Mouse (Mus musculus) ES-Bruce4 (cell line): Measurements from ENCODE around the gene Tmem127. TPM values are rescaled to one million over a fixed set of nuclear protein-coding genes. Genes with fewer than 3 reads are reported as not detected.

Experiments
- H3K27ac ChIP-seq: 2 replicates; pipeline ENCODE4 v1.5.1; 2012; ENCODE audit warnings: low read length, inconsistent platforms; ENCODE audit not compliant: insufficient read depth
- H3K27me3 ChIP-seq: 2 replicates; pipeline ENCODE4 v1.6.1; 2012; ENCODE audit warnings: mild to moderate bottlenecking, low read length, inconsistent platforms; ENCODE audit not compliant: control insufficient read depth, poor library complexity, insufficient read depth, severe bottlenecking
- H3K36me3 ChIP-seq: 2 replicates; pipeline ENCODE4 v1.6.1; 2012; ENCODE audit warnings: inconsistent platforms, mild to moderate bottlenecking, low read length, moderate library complexity; ENCODE audit not compliant: control insufficient read depth, poor library complexity, insufficient read depth, severe bottlenecking
- H3K4me1 ChIP-seq: one replicate; pipeline ENCODE4 v1.8.1; 2011; ENCODE audit warnings: low read length; ENCODE audit not compliant: control insufficient read depth, insufficient read depth
- H3K4me3 ChIP-seq: 2 replicates; pipeline ENCODE4 v1.5.1; 2011; ENCODE audit warnings: low read depth, mild to moderate bottlenecking, low read length
- H3K9ac ChIP-seq: 2 replicates; pipeline ENCODE4 v1.6.1; 2012; ENCODE audit warnings: low read depth, mild to moderate bottlenecking, inconsistent platforms; ENCODE audit not compliant: poor library complexity, severe bottlenecking
- H3K9me3 ChIP-seq: replicated peaks from 2 replicates; pipeline ENCODE4 v1.6.1; 2012; ENCODE audit warnings: mild to moderate bottlenecking, low read length, inconsistent platforms; ENCODE audit not compliant: control insufficient read depth, poor library complexity, insufficient read depth, severe bottlenecking
- CTCF ChIP-seq: IDR thresholded peaks from one replicate; pipeline ENCODE4 v1.8.1; 2011; ENCODE audit warnings: low read depth, low read length
- EP300 ChIP-seq: IDR thresholded peaks from 2 replicates; pipeline ENCODE4 v1.6.1; 2011; ENCODE audit warnings: low read depth, low read length; ENCODE audit not compliant: insufficient read depth
- POLR2A ChIP-seq: IDR thresholded peaks from one replicate; pipeline ENCODE4 v1.8.1; 2011; ENCODE audit warnings: low read length; ENCODE audit not compliant: insufficient read depth
- polyA plus RNA-seq: library from polyadenylated mRNA; stranded (reverse); fragments of >200 nt; gene quantifications from 2 replicates; pipeline ENCODE4 v1.2.4, GENCODE M21; 2011; ENCODE audit warnings: low read depth; ENCODE audit not compliant: missing spikeins, insufficient read depth, insufficient read length

Tmem127 gene
- polyA plus RNA-seq, 1 experiment, result 21.7 TPM

DNA sequence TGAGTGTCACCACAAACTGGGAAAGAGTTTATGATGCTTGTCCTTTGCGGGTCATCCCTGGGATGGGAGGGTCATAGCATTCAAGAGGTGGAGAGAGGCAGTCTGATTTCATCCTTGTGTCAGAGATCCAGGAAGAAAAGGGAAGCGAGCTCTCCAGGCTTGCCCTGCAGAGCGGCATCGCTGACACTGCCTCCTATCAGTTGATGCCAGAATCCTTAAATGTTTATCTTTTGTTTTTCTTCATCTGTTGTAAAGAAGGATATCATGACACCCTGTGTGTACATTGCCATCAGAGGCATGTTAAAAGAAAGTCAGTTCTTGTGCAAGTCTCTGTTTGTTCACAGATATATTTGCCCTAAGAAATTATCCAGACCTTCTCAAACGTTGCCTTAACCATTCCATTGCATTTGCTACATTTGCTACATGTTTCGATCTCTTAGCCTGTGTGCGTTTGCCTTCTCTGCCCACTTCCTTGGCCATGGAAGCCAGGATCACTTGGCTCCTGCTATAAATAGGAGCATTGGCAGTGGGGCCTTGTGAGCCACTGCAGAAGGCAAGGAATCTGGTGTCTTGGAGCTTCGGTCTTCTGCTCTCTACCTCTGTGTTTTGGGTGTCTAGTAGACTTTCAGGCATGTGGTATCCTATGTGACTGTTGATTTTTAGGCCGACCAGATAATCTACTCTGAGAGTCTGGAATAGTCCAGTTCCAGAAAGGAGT, 2.7 kb downstream of the Tmem127 start:
- H3K9me3 ChIP-seq, result no peaks in the 10 kb centered on the region
- no peaks in the 10 kb centered on the region for H3K36me3 ChIP-seq
- no peak overlapping the region for H3K4me3 ChIP-seq
- H3K9ac ChIP-seq, result no peak overlapping the region
- no peak overlapping the region for H3K27ac ChIP-seq
- no peaks in the 10 kb centered on the region for H3K27me3 ChIP-seq
- TF ChIP-seq CTCF (no peak), POLR2A (no peak), EP300 (no peak)
- H3K4me1 ChIP-seq, result peaks cover 3% of the 10 kb centered on the region

DNA sequence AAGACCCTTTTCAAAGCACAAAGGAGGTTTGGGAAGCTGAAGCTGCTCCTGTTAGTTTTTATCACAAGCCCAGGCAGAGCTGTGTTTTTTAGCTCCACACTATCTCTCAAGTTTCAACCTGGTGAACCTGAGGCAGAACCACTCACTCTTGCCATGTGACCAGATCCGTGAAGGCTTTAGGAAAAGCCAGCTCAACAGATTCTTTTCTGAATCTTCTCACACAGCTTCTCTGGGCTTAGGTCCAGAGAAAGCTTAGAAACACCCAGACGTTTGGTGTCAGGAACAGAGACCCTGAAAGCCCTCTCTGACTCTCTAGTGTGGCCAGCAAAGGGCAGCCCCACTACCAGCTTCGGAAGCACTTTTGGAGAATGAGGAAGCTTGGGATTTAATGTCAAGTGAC, 3.7 kb downstream of the Tmem127 start:
- Histone ChIP-seq H3K4me3 (no peak overlapping the region), H3K9me3 (no peaks in the 10 kb centered on the region), H3K27ac (no peak overlapping the region), H3K9ac (no peak overlapping the region), H3K27me3 (no peaks in the 10 kb centered on the region), H3K36me3 (no peaks in the 10 kb centered on the region), H3K4me1 (peaks cover 3% of the 10 kb centered on the region)
- TF ChIP-seq POLR2A (no peak), EP300 (no peak), CTCF (no peak)

DNA sequence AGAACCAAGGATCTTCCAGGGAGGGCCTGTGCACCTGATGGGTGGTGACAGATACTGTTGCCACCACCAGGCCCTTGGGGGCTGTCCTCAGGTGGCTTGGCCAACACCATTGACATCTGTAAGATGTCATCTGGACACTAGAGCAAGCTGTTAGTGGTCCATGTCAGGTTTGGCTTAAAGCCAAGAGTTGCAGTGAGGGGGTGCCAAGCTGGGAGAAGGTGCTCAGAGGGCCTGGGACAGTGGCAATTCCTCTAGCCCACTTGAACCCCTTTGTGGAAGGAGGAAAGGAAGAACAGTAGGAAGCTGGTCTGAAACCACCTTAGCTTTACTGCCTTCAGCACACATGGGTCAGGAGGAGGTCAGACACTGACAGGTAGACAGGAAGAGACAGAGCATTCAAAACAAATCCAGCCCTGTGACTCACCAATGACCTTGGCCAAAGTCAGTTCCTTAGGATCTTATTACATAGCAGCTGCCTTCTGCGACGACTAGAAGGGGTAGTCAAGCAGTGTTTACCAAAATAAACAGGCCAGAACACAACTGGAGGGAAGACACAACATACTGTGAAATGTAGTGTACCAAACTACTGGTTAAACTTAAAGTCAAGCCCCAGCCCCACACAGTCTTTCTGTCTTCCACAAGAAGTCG, 4.3 kb downstream of the Tmem127 start:
- Histone ChIP-seq H3K27me3 (no peaks in the 10 kb centered on the region), H3K36me3 (0 out of 2 replicates have a peak, but pooled peaks cover under 1% of the 10 kb centered on the region), H3K4me3 (no peak overlapping the region), H3K27ac (no peak overlapping the region), H3K4me1 (peaks cover 3% of the 10 kb centered on the region), H3K9ac (no peak overlapping the region), H3K9me3 (no peaks in the 10 kb centered on the region)
- no peak for TF ChIP-seq POLR2A
- TF ChIP-seq EP300, result no peak
- TF ChIP-seq CTCF, result no peak

DNA sequence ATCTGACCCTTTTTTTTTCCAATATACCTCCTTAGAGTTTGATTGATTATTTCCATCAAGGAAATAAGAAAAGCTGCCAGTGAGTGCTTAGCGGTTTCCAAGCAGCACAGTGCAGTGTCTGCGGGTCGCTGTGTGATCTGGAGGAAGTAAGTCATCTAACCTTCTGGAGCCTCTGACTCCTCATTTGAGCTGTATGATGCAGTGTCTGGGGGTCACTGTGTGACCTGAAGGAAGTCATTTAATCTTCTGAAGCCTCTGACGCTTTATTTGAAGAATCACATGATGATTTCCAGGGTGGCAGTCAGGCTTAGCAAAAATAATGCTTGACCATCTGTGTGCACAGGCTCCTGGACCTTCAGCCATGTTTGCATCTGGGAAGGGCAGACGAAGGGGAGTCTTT, 5.1 kb downstream of the Tmem127 start:
- H3K36me3 ChIP-seq, result 0 out of 2 replicates have a peak, but pooled peaks cover 2% of the 10 kb centered on the region

DNA sequence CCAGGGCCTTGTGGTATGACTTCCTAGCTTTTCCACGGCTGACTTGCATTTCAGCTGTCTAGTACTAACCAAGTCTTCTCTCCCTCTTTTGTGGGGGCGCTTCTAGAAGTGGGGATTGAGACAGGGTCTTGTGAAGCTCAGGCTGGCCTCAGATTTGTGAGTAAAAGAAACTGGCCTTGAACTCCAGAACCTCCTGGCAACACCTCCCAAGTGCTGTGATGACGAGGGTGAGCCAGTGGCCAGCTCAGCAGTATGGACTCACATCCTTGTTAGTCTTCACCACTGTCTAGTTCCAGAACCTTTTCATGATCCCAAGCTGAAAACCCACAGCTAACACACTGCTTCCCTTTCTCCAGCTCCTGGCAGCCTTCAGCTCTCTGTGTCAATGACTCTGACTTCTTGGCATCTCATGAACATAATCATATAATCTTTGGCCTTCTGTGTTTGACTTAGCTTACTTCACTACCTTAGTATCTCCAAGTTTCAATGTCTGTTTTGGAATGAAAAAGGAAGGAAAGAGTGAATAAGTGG, 7.0 kb downstream of the Tmem127 start:
- 0 out of 2 replicates have a peak, but pooled peaks cover 2% of the 10 kb centered on the region for H3K36me3 ChIP-seq
- H3K27ac ChIP-seq, result no peak overlapping the region
- no peaks in the 10 kb centered on the region for H3K27me3 ChIP-seq
- H3K9ac ChIP-seq, result no peak overlapping the region
- no peak overlapping the region for H3K4me3 ChIP-seq
- TF ChIP-seq EP300, result no peak
- TF ChIP-seq POLR2A, result no peak
- no peak for TF ChIP-seq CTCF
- no peaks in the 10 kb centered on the region for H3K9me3 ChIP-seq
- peaks cover 3% of the 10 kb centered on the region for H3K4me1 ChIP-seq

More for the DNA sequence above, 5.1 kb downstream of the Tmem127 start:
- no peak overlapping the region for H3K9ac ChIP-seq
- H3K27ac ChIP-seq, result no peak overlapping the region
- no peaks in the 10 kb centered on the region for H3K27me3 ChIP-seq
- TF ChIP-seq EP300 (no peak), POLR2A (no peak), CTCF (no peak)
- no peak overlapping the region for H3K4me3 ChIP-seq
- peaks cover 3% of the 10 kb centered on the region for H3K4me1 ChIP-seq
- H3K9me3 ChIP-seq, result no peaks in the 10 kb centered on the region

DNA sequence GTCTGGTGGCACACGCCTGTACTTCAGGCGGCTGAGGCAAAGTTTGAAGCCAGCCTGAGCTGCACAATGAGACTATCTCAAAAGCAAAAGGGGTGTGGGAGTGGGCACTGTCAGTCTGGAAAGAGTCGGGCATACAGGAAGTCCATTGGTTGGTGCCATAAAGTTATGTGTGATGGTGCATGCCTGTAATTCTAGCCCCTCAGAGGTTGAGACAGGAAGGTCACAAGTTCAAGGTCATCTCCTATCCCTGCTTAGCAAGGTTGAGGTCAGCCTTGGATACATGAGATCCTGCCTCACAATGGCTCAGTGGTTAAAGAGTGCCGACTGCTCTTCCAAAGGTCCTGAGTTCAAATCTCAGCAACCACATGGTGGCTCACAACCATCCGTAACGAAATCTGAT, 7.6 kb downstream of the Tmem127 start:
- Histone ChIP-seq H3K36me3 (0 out of 2 replicates have a peak, but pooled peaks cover 2% of the 10 kb centered on the region), H3K27me3 (no peaks in the 10 kb centered on the region), H3K9ac (no peak overlapping the region), H3K9me3 (no peaks in the 10 kb centered on the region), H3K27ac (no peak overlapping the region), H3K4me3 (no peak overlapping the region), H3K4me1 (peaks cover 3% of the 10 kb centered on the region)
- TF ChIP-seq POLR2A, result no peak
- no peak for TF ChIP-seq EP300
- TF ChIP-seq CTCF, result no peak
